Mouse (Mus musculus) forebrain, embryonic 13.5 days (tissue): ENCODE measurements around the gene Wdr70. TPM values are rescaled to one million over a fixed set of nuclear protein-coding genes. Genes with fewer than 3 reads are reported as not detected.

Experiments
- ATAC-seq: fragments of 200-750 bp; cut with Nextera tagmentation; 2 replicates; pipeline ENCODE4 v1.8.0; 2017
- H3K27ac ChIP-seq: fragments of 300-500 bp; sonication (generic); 2 replicates; pipeline ENCODE4 v1.5.1; 2015; ENCODE audit warnings: inconsistent platforms, mild to moderate bottlenecking, moderate library complexity
- H3K27me3 ChIP-seq: fragments of 300-500 bp; sonication (generic); 2 replicates; pipeline ENCODE4 v1.6.1; 2015; ENCODE audit warnings: mild to moderate bottlenecking, inconsistent platforms
- H3K36me3 ChIP-seq: fragments of 300-500 bp; sonication (generic); 2 replicates; pipeline ENCODE4 v1.6.1; 2015; ENCODE audit warnings: mild to moderate bottlenecking, inconsistent platforms; ENCODE audit not compliant: poor library complexity, severe bottlenecking
- H3K4me1 ChIP-seq: fragments of 300-500 bp; sonication (generic); 2 replicates; pipeline ENCODE4 v1.6.1; 2015; ENCODE audit warnings: inconsistent platforms
- H3K4me2 ChIP-seq: fragments of 300-500 bp; sonication (generic); 2 replicates; pipeline ENCODE4 v1.6.1; 2015; ENCODE audit warnings: inconsistent platforms, mild to moderate bottlenecking, moderate library complexity
- H3K4me3 ChIP-seq: fragments of 300-500 bp; sonication (generic); 2 replicates; pipeline ENCODE4 v1.5.1; 2015; ENCODE audit warnings: mild to moderate bottlenecking, inconsistent platforms
- H3K9ac ChIP-seq: fragments of 300-500 bp; sonication (generic); 2 replicates; pipeline ENCODE4 v1.6.1; 2015; ENCODE audit warnings: mild to moderate bottlenecking, inconsistent platforms
- H3K9me3 ChIP-seq: fragments of 300-500 bp; sonication (generic); replicated peaks from 2 replicates; pipeline ENCODE4 v1.6.1; 2016; ENCODE audit warnings: inconsistent platforms
- WGBS: fragments of 180-500 bp; shearing (Covaris S2); methylation state at CpG from one replicate; pipeline ENCODE4 v1.1.7; 2015; 5-methylcytosine and 5-hydroxymethylcytosine counted together
- polyA plus RNA-seq: library from polyadenylated mRNA; unstranded; fragments of >200 nt; fragmentation: Nextera tagmentation; extraction: Ambion mirVana; gene quantifications from 2 replicates; pipeline ENCODE4 v1.2.1, GENCODE M21; 2015

Gene Wdr70
- polyA plus RNA-seq, 1 experiment from 2014 or later = 70.2 TPM

- no peaks in the 10 kb centered on the region for H3K27me3 ChIP-seq
- H3K4me1 ChIP-seq = no peaks in the 10 kb centered on the region
- no peak overlapping the region for H3K9ac ChIP-seq
- WGBS = 89% methylated on average over 14 of the region's 14 CpGs
- no peak for ATAC-seq
- H3K27ac ChIP-seq = no peak overlapping the region
- no peak overlapping the region for H3K4me2 ChIP-seq
- no peak overlapping the region for H3K4me3 ChIP-seq
- H3K36me3 ChIP-seq = peaks cover 20% of the 10 kb centered on the region
- H3K9me3 ChIP-seq = no peaks in the 10 kb centered on the region
Measured at GRCm38 (mm10) chr15:7922291-7923037, 176.5 kb downstream of the Wdr70 start.

- H3K36me3 ChIP-seq = peaks cover 20% of the 10 kb centered on the region
- H3K27ac ChIP-seq = no peak overlapping the region
- no peak overlapping the region for H3K9ac ChIP-seq
- no peaks in the 10 kb centered on the region for H3K27me3 ChIP-seq
- no peaks in the 10 kb centered on the region for H3K4me1 ChIP-seq
- H3K9me3 ChIP-seq = no peaks in the 10 kb centered on the region
- no peak overlapping the region for H3K4me2 ChIP-seq
- H3K4me3 ChIP-seq = no peak overlapping the region
- no peak for ATAC-seq
- WGBS = 93% methylated on average over 6 of the region's 6 CpGs
Measured at GRCm38 (mm10) chr15:7921124-7921523, 177.9 kb downstream of the Wdr70 start.

GRCm38 (mm10) chr15:7906491-7907035 is 192.4 kb downstream of the Wdr70 start:
- Histone ChIP-seq H3K9me3 (no peaks in the 10 kb centered on the region), H3K27ac (no peak overlapping the region), H3K9ac (no peak overlapping the region), H3K4me1 (no peaks in the 10 kb centered on the region), H3K36me3 (peaks cover 5% of the 10 kb centered on the region; the same call in 1 of the 2 replicates), H3K4me2 (no peak overlapping the region), H3K27me3 (no peaks in the 10 kb centered on the region), H3K4me3 (no peak overlapping the region)
- ATAC-seq = peak; percentile 75; the same call in 1 of the 2 replicates
- WGBS = 64% methylated on average over 5 of the region's 5 CpGs

DNA sequence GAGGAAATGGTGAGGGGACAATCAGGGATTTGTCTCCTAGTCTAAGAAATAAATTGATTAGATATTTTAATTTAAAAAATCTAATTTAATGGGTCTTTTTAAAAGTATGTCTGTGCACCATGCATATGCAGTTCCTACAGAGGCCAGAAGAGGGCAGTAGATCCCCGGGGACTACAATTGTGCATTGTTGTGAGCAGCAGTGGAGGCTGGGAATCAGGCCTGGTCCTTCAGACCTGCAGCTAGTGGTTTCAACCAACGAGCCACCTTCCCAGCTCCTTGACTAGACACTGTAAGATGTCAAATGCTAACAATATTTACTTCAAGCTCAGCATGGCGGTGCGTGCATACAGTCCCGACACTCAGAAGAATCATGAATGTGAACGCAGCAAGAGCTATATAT is 199.7 kb downstream of the Wdr70 start:
- ATAC-seq = no peak
- WGBS = 98% methylated on average over 6 of the region's 6 CpGs
- H3K4me3 ChIP-seq = no peak overlapping the region
- no peak overlapping the region for H3K27ac ChIP-seq
- no peak overlapping the region for H3K9ac ChIP-seq
- H3K36me3 ChIP-seq = no peaks in the 10 kb centered on the region
- H3K4me2 ChIP-seq = no peak overlapping the region
- H3K27me3 ChIP-seq = no peaks in the 10 kb centered on the region
- no peaks in the 10 kb centered on the region for H3K9me3 ChIP-seq
- H3K4me1 ChIP-seq = no peaks in the 10 kb centered on the region

DNA sequence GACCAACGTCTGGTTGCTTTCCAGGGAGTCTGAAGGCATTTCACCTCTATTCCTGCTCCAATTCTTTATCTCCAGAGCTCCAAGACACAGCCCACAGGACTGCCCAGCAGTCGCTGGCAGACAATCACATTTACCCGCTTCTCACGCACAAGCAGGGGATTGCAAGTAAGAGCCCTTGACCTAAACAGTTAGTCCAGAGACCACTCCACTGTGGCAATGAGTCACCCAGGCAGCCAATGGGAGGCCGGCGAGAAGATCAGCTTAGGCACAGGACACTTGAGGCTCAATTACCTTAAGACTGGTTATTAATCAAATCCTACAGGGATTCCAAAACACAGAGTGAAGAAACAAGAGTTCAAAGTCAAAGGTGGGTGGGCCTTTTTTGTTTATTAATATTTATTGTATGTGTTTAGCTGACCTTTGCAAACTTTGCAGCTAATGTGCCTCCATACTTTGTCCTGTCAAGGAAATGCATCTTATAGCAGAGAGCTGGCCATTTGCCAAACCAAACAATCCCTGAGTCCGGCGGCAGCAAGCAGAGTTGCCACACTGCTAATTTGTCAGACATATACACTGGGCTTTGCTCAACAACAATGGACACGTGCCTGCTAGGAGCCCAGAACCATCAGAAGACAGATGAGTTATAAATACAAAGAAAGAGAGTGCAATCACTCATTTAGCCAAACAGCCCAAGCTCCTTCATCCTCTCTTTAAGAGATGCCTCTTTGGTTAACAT is 207.3 kb downstream of the Wdr70 start:
- no peak for ATAC-seq
- peaks cover 6% of the 10 kb centered on the region; the same call in 1 of the 2 replicates for H3K4me1 ChIP-seq
- H3K27ac ChIP-seq = no peak overlapping the region
- H3K4me2 ChIP-seq = no peak overlapping the region
- no peak overlapping the region for H3K9ac ChIP-seq
- no peaks in the 10 kb centered on the region for H3K27me3 ChIP-seq
- 48% methylated on average over 9 of the region's 9 CpGs for WGBS
- 0 out of 2 replicates have a peak, but pooled peaks cover under 1% of the 10 kb centered on the region for H3K36me3 ChIP-seq
- H3K9me3 ChIP-seq = no peaks in the 10 kb centered on the region
- H3K4me3 ChIP-seq = no peak overlapping the region

GRCm38 (mm10) chr15:7890286-7890685 is 208.7 kb downstream of the Wdr70 start:
- no peak overlapping the region for H3K4me2 ChIP-seq
- H3K9ac ChIP-seq = no peak overlapping the region
- peaks cover 6% of the 10 kb centered on the region; the same call in 1 of the 2 replicates for H3K4me1 ChIP-seq
- H3K36me3 ChIP-seq = 0 out of 2 replicates have a peak, but pooled peaks cover 4% of the 10 kb centered on the region
- H3K9me3 ChIP-seq = no peaks in the 10 kb centered on the region
- no peak overlapping the region for H3K4me3 ChIP-seq
- no peaks in the 10 kb centered on the region for H3K27me3 ChIP-seq
- H3K27ac ChIP-seq = no peak overlapping the region
- WGBS = 75% methylated on average over 5 of the region's 5 CpGs
- no peak for ATAC-seq

- 0 out of 2 replicates have a peak, but pooled peaks cover 5% of the 10 kb centered on the region for H3K36me3 ChIP-seq
- no peaks in the 10 kb centered on the region for H3K9me3 ChIP-seq
- H3K27ac ChIP-seq = no peak overlapping the region
- peaks cover 6% of the 10 kb centered on the region; the same call in 1 of the 2 replicates for H3K4me1 ChIP-seq
- H3K9ac ChIP-seq = no peak overlapping the region
- H3K4me2 ChIP-seq = no peak overlapping the region
- no peak overlapping the region for H3K4me3 ChIP-seq
- WGBS = 69% methylated on average over 5 of the region's 5 CpGs
- ATAC-seq = no peak
- H3K27me3 ChIP-seq = no peaks in the 10 kb centered on the region
Measured at GRCm38 (mm10) chr15:7889362-7889674, 209.7 kb downstream of the Wdr70 start.

- Histone ChIP-seq H3K4me3 (no peak overlapping the region), H3K27ac (no peak overlapping the region), H3K9me3 (no peaks in the 10 kb centered on the region), H3K27me3 (no peaks in the 10 kb centered on the region), H3K9ac (no peak overlapping the region), H3K4me2 (no peak overlapping the region), H3K36me3 (peaks cover 10% of the 10 kb centered on the region; the same call in 1 of the 2 replicates), H3K4me1 (peaks cover 6% of the 10 kb centered on the region; the same call in 1 of the 2 replicates)
- ATAC-seq = no peak
- 44% methylated on average over 8 of the region's 8 CpGs for whole genome bisulfite sequencing
Measured at GRCm38 (mm10) chr15:7888617-7889361, 210.2 kb downstream of the Wdr70 start.

DNA sequence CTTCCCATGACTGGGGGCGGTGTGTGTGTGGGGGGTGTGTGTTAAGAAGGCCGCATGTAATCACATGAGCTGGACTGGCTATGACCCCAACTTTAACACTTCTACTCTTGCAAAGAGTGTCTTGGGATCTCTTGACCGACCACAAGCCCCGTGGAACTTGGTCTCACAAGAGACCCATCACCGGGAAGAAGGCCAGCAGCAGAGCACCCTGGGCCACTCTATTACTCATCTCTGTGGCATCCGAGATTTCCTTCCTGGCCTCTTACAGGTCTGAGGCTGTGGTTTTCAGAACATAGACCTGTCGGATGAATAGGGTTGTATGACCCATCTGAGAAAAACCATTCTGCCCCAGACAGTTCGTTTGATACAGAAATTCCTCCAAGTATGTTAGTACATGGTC is 212.4 kb downstream of the Wdr70 start:
- Histone ChIP-seq H3K27ac (no peak overlapping the region), H3K4me3 (no peak overlapping the region), H3K9me3 (no peaks in the 10 kb centered on the region), H3K27me3 (no peaks in the 10 kb centered on the region), H3K9ac (no peak overlapping the region), H3K4me2 (no peak overlapping the region), H3K4me1 (no peaks in the 10 kb centered on the region), H3K36me3 (peaks cover 23% of the 10 kb centered on the region)
- ATAC-seq = no peak
- 92% methylated on average over 8 of the region's 8 CpGs for WGBS

GRCm38 (mm10) chr15:7885106-7885505 is 213.9 kb downstream of the Wdr70 start:
- H3K36me3 ChIP-seq = peaks cover 30% of the 10 kb centered on the region
- H3K4me1 ChIP-seq = no peaks in the 10 kb centered on the region
- H3K27me3 ChIP-seq = no peaks in the 10 kb centered on the region
- no peak overlapping the region for H3K9ac ChIP-seq
- H3K4me3 ChIP-seq = no peak overlapping the region
- H3K9me3 ChIP-seq = no peaks in the 10 kb centered on the region
- H3K4me2 ChIP-seq = no peak overlapping the region
- no peak overlapping the region for H3K27ac ChIP-seq
- 68% methylated on average over 10 of the region's 10 CpGs for WGBS
- no peak for ATAC-seq

DNA sequence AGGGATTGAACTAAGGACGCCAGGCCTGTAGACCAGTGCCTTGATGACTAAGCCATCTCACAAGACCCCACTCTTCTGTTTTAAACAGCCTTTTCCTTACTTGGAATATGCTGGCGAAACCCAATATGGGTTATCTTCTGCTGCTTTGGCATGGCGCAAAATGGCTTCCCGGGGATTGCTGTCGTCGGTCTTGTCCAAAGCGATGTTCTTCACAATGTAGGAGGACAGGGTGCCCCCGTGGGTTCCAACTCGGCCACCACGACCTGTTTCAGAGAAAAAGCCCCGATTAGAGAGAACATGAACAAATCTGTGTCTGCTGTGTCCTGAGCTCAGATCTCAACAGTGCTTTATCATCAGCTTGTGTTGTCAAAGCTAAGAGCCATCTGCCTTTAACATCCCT is 214.8 kb downstream of the Wdr70 start:
- H3K27ac ChIP-seq = no peak overlapping the region
- no peaks in the 10 kb centered on the region for H3K4me1 ChIP-seq
- ATAC-seq = no peak
- H3K36me3 ChIP-seq = peaks cover 33% of the 10 kb centered on the region
- no peaks in the 10 kb centered on the region for H3K9me3 ChIP-seq
- no peak overlapping the region for H3K4me3 ChIP-seq
- no peaks in the 10 kb centered on the region for H3K27me3 ChIP-seq
- no peak overlapping the region for H3K9ac ChIP-seq
- H3K4me2 ChIP-seq = no peak overlapping the region
- WGBS = 96% methylated on average over 11 of the region's 11 CpGs

GRCm38 (mm10) chr15:7879956-7880355 is 219.1 kb downstream of the Wdr70 start:
- WGBS = 79% methylated on average over 7 of the region's 7 CpGs
- Histone ChIP-seq H3K27ac (no peak overlapping the region), H3K27me3 (no peaks in the 10 kb centered on the region), H3K4me2 (no peak overlapping the region), H3K4me1 (no peaks in the 10 kb centered on the region), H3K4me3 (no peak overlapping the region), H3K36me3 (peaks cover 29% of the 10 kb centered on the region), H3K9ac (no peak overlapping the region), H3K9me3 (no peaks in the 10 kb centered on the region)
- ATAC-seq = no peak
